7 mouse cellular contexts compared by ENCODE assay signal in genomic region chr10:88327160-88328055, GRCm38 (mm10). TPM values are rescaled to one million over a fixed set of nuclear protein-coding genes. Genes with fewer than 3 reads are reported as not detected.
DNase-seq lines count a peak whose midpoint lies in the region; TF ChIP-seq lines count a peak whose summit lies in the region.

No protein-coding gene starts in this region.

- H3K27me3 ChIP-seq in megakaryocyte, embryonic 14.5 days (replicated peaks) = peaks cover 6% of the 10 kb centered on the region

- TF ChIP-seq CTCF in gastrocnemius, adult 2 months (IDR thresholded peaks at IDR 0.05) = no peak
- no peak; the same call in none of the 2 replicates for TF ChIP-seq CTCF in left cerebral cortex, adult 2 months (IDR thresholded peaks at IDR 0.05)

- no peak overlapping the region; the same call in 1 of the 2 replicates for H3K4me3 ChIP-seq in gastrocnemius, adult 2 months
- 0 out of 2 replicates have a peak overlapping the region, but pooled peaks have one; percentile 25 for H3K4me3 ChIP-seq in left cerebral cortex, adult 2 months
- H3K4me3 ChIP-seq in megakaryocyte, embryonic 14.5 days (replicated peaks) = peak overlapping the region; percentile 68

- peaks cover 7% of the 10 kb centered on the region for H3K4me1 ChIP-seq in megakaryocyte, embryonic 14.5 days

- H3K27ac ChIP-seq in gastrocnemius, adult 2 months = no peak overlapping the region
- no peak overlapping the region for H3K27ac ChIP-seq in left cerebral cortex, adult 2 months

- DNase-seq in adrenal gland, adult (ENCODE audit: inconsistent age in 2 of 2, low spot score in 1 of 2) = peak; percentile 75 to 95
- DNase-seq in cerebellum, postnatal 4 days (ENCODE audit: low spot score in 2 of 2) = peak; percentile 58 to 87
- DNase-seq in gastrocnemius, adult 2 months = peak; percentile 58
- DNase-seq in induced T-regulatory cell, adult 2 months (ENCODE audit: low read depth) = peak; percentile 81
- peak; percentile 75 to 86 for DNase-seq in left cerebral cortex, adult 2 months (ENCODE audit: extremely low spot score in 1 of 2, low spot score in 2 of 2)
- DNase-seq in right cerebral cortex, postnatal 10 days (ENCODE audit: low spot score in 2 of 2) = peak; percentile 83 to 85

- no peaks in the 10 kb centered on the region for H3K36me3 ChIP-seq in megakaryocyte, embryonic 14.5 days (replicated peaks; ENCODE audit: low read length)

- intact Hi-C loops in gastrocnemius, adult 2 months (cut with DNase I) = loop anchor here (1.0 to 5.0 kb wide), 4 partner anchors 475 to 775 kb away; no protein-coding TSS in a partner anchor
- intact Hi-C loops in left cerebral cortex, adult 2 months (cut with DNase I) = loop anchor here (1.0 to 5.0 kb wide), 4 partner anchors 680 to 1302 kb away; no protein-coding TSS in a partner anchor

- no peaks in the 10 kb centered on the region for H3K9me3 ChIP-seq in megakaryocyte, embryonic 14.5 days

RNA-seq across cellular contexts. Expression of gene Dram1, which starts 51.5 kb away (rescaled TPM):
- 1 to 10 TPM; 1.0 to 1.7 TPM for total RNA-seq in gastrocnemius, adult 2 months (2021)
- total RNA-seq in left cerebral cortex, adult 2 months (2021) = 1 to 10 TPM; 1.1 to 1.2 TPM
- polyA plus RNA-seq in megakaryocyte, embryonic 14.5 days (2012; ENCODE audit: insufficient read depth, low replicate concordance) = 0.72 TPM in 1 of 2 replicates, not detected in the other

RNA-seq across cellular contexts. Expression of gene Gnptab, which starts 51.5 kb away (rescaled TPM):
- 10 to 100 TPM; 14.7 to 15.3 TPM for total RNA-seq in gastrocnemius, adult 2 months (2021)
- total RNA-seq in left cerebral cortex, adult 2 months (2021) = 10 to 100 TPM; 66.9 to 73.3 TPM
- polyA plus RNA-seq in megakaryocyte, embryonic 14.5 days (2012; ENCODE audit: insufficient read depth, low replicate concordance) = 0.57 TPM in 1 of 2 replicates, not detected in the other

Comparison
In these comparisons a context has a peak if more than half of its experiments do, and no peak if none do; other contexts are left out.
1. RNA of gene Gnptab, which starts 51.5 kb away (total RNA-seq): 66.9 to 73.3 TPM in left cerebral cortex, adult 2 months; 14.7 to 15.3 TPM in gastrocnemius, adult 2 months; every median in the first group is over 4 times any median in the second.
2. Peak in every context shown above with its lines, with median percentiles within 50 percentile points of each other: DNase-seq.